Mouse (Mus musculus): ENCODE measurements around the gene Cdc25b. TPM values are rescaled to one million over a fixed set of nuclear protein-coding genes. Genes with fewer than 3 reads are reported as not detected.
A peak's percentile ranks its signal among the peaks of the same experiment; 100 is the strongest.

Gene Cdc25b
- polyA plus RNA-seq, 1 experiment from 2014 or later, result 77.7 TPM

GRCm38 (mm10) chr2:131211026-131211615, 24.4 kb downstream of the Cdc25b start:
- DNase-seq, result peak; percentile 30
- TF ChIP-seq EP300 (IDR thresholded peaks at IDR 0.05; ENCODE audit: low read depth), result no peak
- no peak for TF ChIP-seq CTCF (IDR thresholded peaks at IDR 0.05; ENCODE audit: low read depth)
- H3K9ac ChIP-seq (replicated peaks), result peak overlapping the region; percentile 74
- H3K4me2 ChIP-seq (ENCODE audit: low read depth, low read length), result peak overlapping the region; percentile 70
- H3K4me3 ChIP-seq (ENCODE audit: low read depth, low read length), result peak overlapping the region; percentile 69
- H3K4me1 ChIP-seq (ENCODE audit: insufficient read depth), result peaks cover 67% of the 10 kb centered on the region
- H3K27me3 ChIP-seq (ENCODE audit: insufficient read depth, low read length), result no peaks in the 10 kb centered on the region
- H3K9me3 ChIP-seq (ENCODE audit: low read length), result no peaks in the 10 kb centered on the region
- H3K27ac ChIP-seq (ENCODE audit: low read depth), result peak overlapping the region; percentile 91
- peaks cover 10% of the 10 kb centered on the region for H3K36me3 ChIP-seq (replicated peaks; ENCODE audit: insufficient read depth, low read length)
- 44% methylated on average over 9 of the region's 9 CpGs for WGBS (ENCODE audit: insufficient replicate concordance)
- ATAC-seq, result no peak

- no peak overlapping the region for H3K4me3 ChIP-seq (ENCODE audit: low read depth, low read length)
- no peaks in the 10 kb centered on the region for H3K27me3 ChIP-seq (ENCODE audit: insufficient read depth, low read length)
- H3K27ac ChIP-seq (ENCODE audit: low read depth), result peak overlapping the region; percentile 79
- H3K4me1 ChIP-seq (ENCODE audit: insufficient read depth), result peaks cover 54% of the 10 kb centered on the region
- WGBS (ENCODE audit: insufficient replicate concordance), result 60% methylated on average over 7 of the region's 7 CpGs
- TF ChIP-seq EP300 (IDR thresholded peaks at IDR 0.05; ENCODE audit: low read depth) (peak; percentile 98), CTCF (IDR thresholded peaks at IDR 0.05; ENCODE audit: low read depth) (no peak)
- DNase-seq (peak; percentile 41), ATAC-seq (peak; percentile 24)
- no peaks in the 10 kb centered on the region for H3K9me3 ChIP-seq (ENCODE audit: low read length)
- H3K4me2 ChIP-seq (ENCODE audit: low read depth, low read length), result peak overlapping the region; percentile 57
- H3K9ac ChIP-seq (replicated peaks), result peak overlapping the region; percentile 58; the same call in 1 of the 2 replicates
- H3K36me3 ChIP-seq (replicated peaks; ENCODE audit: insufficient read depth, low read length), result peaks cover 10% of the 10 kb centered on the region
These were observed 27.0 kb downstream of the Cdc25b start for GRCm38 (mm10) chr2:131213773-131214172.

GRCm38 (mm10) chr2:131215941-131216858, 29.5 kb downstream of the Cdc25b start:
- Histone ChIP-seq H3K4me2 (ENCODE audit: low read depth, low read length) (no peak overlapping the region), H3K9me3 (ENCODE audit: low read length) (no peaks in the 10 kb centered on the region), H3K27me3 (ENCODE audit: insufficient read depth, low read length) (no peaks in the 10 kb centered on the region), H3K36me3 (replicated peaks; ENCODE audit: insufficient read depth, low read length) (peaks cover 10% of the 10 kb centered on the region), H3K4me1 (ENCODE audit: insufficient read depth) (peaks cover 42% of the 10 kb centered on the region), H3K27ac (ENCODE audit: low read depth) (peak overlapping the region; percentile 78), H3K9ac (replicated peaks) (no peak overlapping the region), H3K4me3 (ENCODE audit: low read depth, low read length) (no peak overlapping the region)
- TF ChIP-seq EP300 (IDR thresholded peaks at IDR 0.05; ENCODE audit: low read depth), result no peak
- 73% methylated on average over 7 of the region's 7 CpGs for WGBS (ENCODE audit: insufficient replicate concordance)
- DNase-seq, result no peak
- peak; percentile 82 for ATAC-seq

GRCm38 (mm10) chr2:131220030-131220429, 33.3 kb downstream of the Cdc25b start:
- ATAC-seq (no peak), DNase-seq (no peak)
- 57% methylated on average over 4 of the region's 4 CpGs for WGBS (ENCODE audit: insufficient replicate concordance)
- no peaks in the 10 kb centered on the region for H3K27me3 ChIP-seq (ENCODE audit: insufficient read depth, low read length)
- H3K9ac ChIP-seq (replicated peaks), result no peak overlapping the region
- no peaks in the 10 kb centered on the region for H3K9me3 ChIP-seq (ENCODE audit: low read length)
- H3K27ac ChIP-seq (ENCODE audit: low read depth), result no peak overlapping the region
- H3K4me2 ChIP-seq (ENCODE audit: low read depth, low read length), result no peak overlapping the region
- H3K4me3 ChIP-seq (ENCODE audit: low read depth, low read length), result no peak overlapping the region
- no peaks in the 10 kb centered on the region for H3K36me3 ChIP-seq (replicated peaks; ENCODE audit: insufficient read depth, low read length)
- peaks cover 36% of the 10 kb centered on the region for H3K4me1 ChIP-seq (ENCODE audit: insufficient read depth)
- TF ChIP-seq EP300 (IDR thresholded peaks at IDR 0.05; ENCODE audit: low read depth) (no peak), CTCF (IDR thresholded peaks at IDR 0.05; ENCODE audit: low read depth) (no peak)

GRCm38 (mm10) chr2:131221853-131222515, 35.2 kb downstream of the Cdc25b start:
- ATAC-seq, result peak; percentile 8; the same call in 1 of the 2 replicates
- WGBS (ENCODE audit: insufficient replicate concordance), result 39% methylated on average over 3 of the region's 3 CpGs

GRCm38 (mm10) chr2:131222562-131222961, 35.8 kb downstream of the Cdc25b start:
- ATAC-seq, result no peak
- WGBS (ENCODE audit: insufficient replicate concordance), result 33% methylated on average over 5 of the region's 5 CpGs
- Histone ChIP-seq H3K27ac (ENCODE audit: low read depth) (peak overlapping the region; percentile 80), H3K9ac (replicated peaks) (0 out of 2 replicates have a peak overlapping the region, but pooled peaks have one; percentile 28), H3K27me3 (ENCODE audit: insufficient read depth, low read length) (no peaks in the 10 kb centered on the region), H3K4me2 (ENCODE audit: low read depth, low read length) (peak overlapping the region; percentile 33), H3K4me1 (ENCODE audit: insufficient read depth) (peaks cover 23% of the 10 kb centered on the region), H3K9me3 (ENCODE audit: low read length) (no peaks in the 10 kb centered on the region), H3K36me3 (replicated peaks; ENCODE audit: insufficient read depth, low read length) (no peaks in the 10 kb centered on the region), H3K4me3 (ENCODE audit: low read depth, low read length) (no peak overlapping the region)
- DNase-seq, result peak; percentile 25
- TF ChIP-seq EP300 (IDR thresholded peaks at IDR 0.05; ENCODE audit: low read depth), result no peak
- no peak for TF ChIP-seq CTCF (IDR thresholded peaks at IDR 0.05; ENCODE audit: low read depth)

More at GRCm38 (mm10) chr2:131221853-131222515, 35.2 kb downstream of the Cdc25b start:
- Histone ChIP-seq H3K27ac (ENCODE audit: low read depth) (peak overlapping the region; percentile 80), H3K4me3 (ENCODE audit: low read depth, low read length) (no peak overlapping the region), H3K4me1 (ENCODE audit: insufficient read depth) (peaks cover 26% of the 10 kb centered on the region), H3K36me3 (replicated peaks; ENCODE audit: insufficient read depth, low read length) (no peaks in the 10 kb centered on the region), H3K27me3 (ENCODE audit: insufficient read depth, low read length) (no peaks in the 10 kb centered on the region), H3K9me3 (ENCODE audit: low read length) (no peaks in the 10 kb centered on the region), H3K9ac (replicated peaks) (no peak overlapping the region), H3K4me2 (ENCODE audit: low read depth, low read length) (no peak overlapping the region)
- TF ChIP-seq EP300 (IDR thresholded peaks at IDR 0.05; ENCODE audit: low read depth), result no peak
- DNase-seq, result peak; percentile 34
